In the genomic region with DNA sequence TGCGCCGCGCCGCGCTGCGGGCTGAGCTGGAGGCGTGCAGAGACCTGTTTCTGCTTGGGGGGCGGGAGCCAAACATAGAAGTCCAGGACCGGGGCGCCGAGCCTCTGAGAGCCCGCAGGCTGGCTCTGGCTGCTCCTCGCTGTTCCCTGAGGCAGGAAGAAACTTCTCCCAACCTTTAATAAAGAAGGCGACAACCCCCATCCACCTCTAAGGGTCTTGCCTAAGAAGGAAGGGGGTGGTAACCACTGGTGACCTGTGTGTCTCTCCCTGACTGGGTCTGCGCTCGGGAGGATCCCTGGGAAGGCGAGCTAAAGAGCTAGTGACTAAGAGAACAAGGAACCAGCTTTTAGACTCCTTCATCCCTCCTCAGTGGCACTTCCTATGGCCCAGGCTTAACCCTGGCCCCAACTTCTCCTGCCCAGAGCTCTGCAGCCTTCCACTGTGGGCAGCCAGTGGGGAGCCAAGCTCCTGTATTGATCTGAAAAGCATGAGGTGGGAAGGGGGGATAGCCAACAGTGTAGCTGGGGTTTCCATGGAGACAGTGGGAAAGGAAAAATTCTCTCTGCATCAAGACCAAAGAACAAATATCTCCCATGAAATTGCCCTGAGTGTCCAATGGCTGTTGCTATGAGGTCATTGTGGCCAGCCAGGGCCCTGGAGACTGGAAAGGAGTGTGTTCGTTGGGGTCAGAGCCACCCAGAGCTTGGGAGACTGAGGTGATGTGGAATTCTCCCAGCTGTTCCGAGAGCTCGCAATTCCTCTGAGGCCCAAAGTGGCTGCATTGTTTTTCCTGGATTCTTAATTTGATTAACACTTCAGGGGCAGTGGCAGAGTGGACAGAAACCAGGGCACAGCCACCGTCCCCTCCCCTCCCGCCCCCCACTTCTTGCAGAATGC, we compare ENCODE assay signal across 8 mouse cellular contexts. TPM values are rescaled to one million over a fixed set of nuclear protein-coding genes. Genes with fewer than 3 reads are reported as not detected.
DNase-seq lines count a peak whose midpoint lies in the region; ATAC-seq lines count a peak whose summit lies in the region.

No protein-coding gene starts in this region.

- no peaks in the 10 kb centered on the region for H3K36me3 ChIP-seq in forebrain, embryonic 13.5 days (ENCODE audit: poor library complexity, severe bottlenecking)
- H3K36me3 ChIP-seq in liver, embryonic 11.5 days (ENCODE audit: control insufficient read depth, insufficient read depth, low read length): no peaks in the 10 kb centered on the region
- no peaks in the 10 kb centered on the region for H3K36me3 ChIP-seq in neural tube, embryonic 14.5 days (ENCODE audit: control insufficient read depth, insufficient read depth, low read length)

- peak; percentile 27 for DNase-seq in retina, postnatal 1 day
- no peak for DNase-seq in retina, embryonic 14.5 days (ENCODE audit: low spot score)
- no peak for DNase-seq in liver, embryonic 11.5 days (ENCODE audit: low spot score)
- no peak for DNase-seq in cerebellum, adult 18-20 months
- no peak for DNase-seq in spleen, postnatal 4 days (ENCODE audit: low spot score in 2 of 2)
- no peak for DNase-seq in frontal cortex, postnatal 14 days (ENCODE audit: low spot score in 2 of 2)

- no peak overlapping the region for H3K27ac ChIP-seq in forebrain, embryonic 13.5 days
- H3K27ac ChIP-seq in liver, embryonic 11.5 days (ENCODE audit: low read depth, low read length): no peak overlapping the region
- peak overlapping the region; percentile 57; the same call in 1 of the 2 replicates for H3K27ac ChIP-seq in neural tube, embryonic 14.5 days (ENCODE audit: low read depth, low read length)

- 1% methylated on average over 22 of the region's 22 CpGs for WGBS in forebrain, embryonic 13.5 days
- 6% methylated on average over 22 of the region's 22 CpGs for WGBS in liver, embryonic 11.5 days
- WGBS in neural tube, embryonic 14.5 days: 2% methylated on average over 22 of the region's 22 CpGs

- peak overlapping the region; percentile 55; the same call in 1 of the 2 replicates for H3K9ac ChIP-seq in forebrain, embryonic 13.5 days
- H3K9ac ChIP-seq in liver, embryonic 11.5 days (ENCODE audit: low read depth, low read length): no peak overlapping the region
- H3K9ac ChIP-seq in neural tube, embryonic 14.5 days (replicated peaks; ENCODE audit: low read depth, low read length): peak overlapping the region; percentile 62

- peaks cover 30% of the 10 kb centered on the region for H3K4me1 ChIP-seq in forebrain, embryonic 13.5 days
- peaks cover 4% of the 10 kb centered on the region; the same call in 1 of the 2 replicates for H3K4me1 ChIP-seq in liver, embryonic 11.5 days (replicated peaks; ENCODE audit: control insufficient read depth, insufficient read depth, low read length)
- H3K4me1 ChIP-seq in neural tube, embryonic 14.5 days (ENCODE audit: control insufficient read depth, insufficient read depth, low read length): peaks cover 16% of the 10 kb centered on the region

- H3K4me2 ChIP-seq in forebrain, embryonic 13.5 days: peak overlapping the region; percentile 85
- peak overlapping the region; percentile 77 for H3K4me2 ChIP-seq in liver, embryonic 11.5 days
- H3K4me2 ChIP-seq in neural tube, embryonic 14.5 days (ENCODE audit: low read depth, low read length): peak overlapping the region; percentile 94

- peaks cover 88% of the 10 kb centered on the region for H3K27me3 ChIP-seq in forebrain, embryonic 13.5 days
- peaks cover 82% of the 10 kb centered on the region for H3K27me3 ChIP-seq in liver, embryonic 11.5 days (replicated peaks; ENCODE audit: control insufficient read depth, insufficient read depth, low read length)
- H3K27me3 ChIP-seq in neural tube, embryonic 14.5 days (ENCODE audit: control insufficient read depth, insufficient read depth, low read length): no peaks in the 10 kb centered on the region; the same call in 1 of the 2 replicates

- no peaks in the 10 kb centered on the region for H3K9me3 ChIP-seq in forebrain, embryonic 13.5 days (replicated peaks)
- no peaks in the 10 kb centered on the region for H3K9me3 ChIP-seq in liver, embryonic 11.5 days (ENCODE audit: control insufficient read depth, low read length)
- no peaks in the 10 kb centered on the region for H3K9me3 ChIP-seq in neural tube, embryonic 14.5 days (ENCODE audit: control insufficient read depth, low read length)

- ATAC-seq in forebrain, embryonic 13.5 days: no peak
- ATAC-seq in liver, embryonic 11.5 days (replicated peaks; ENCODE audit: low FRiP score): no peak
- ATAC-seq in neural tube, embryonic 14.5 days (ENCODE audit: low read depth): peak; percentile 38; the same call in 1 of the 2 replicates

- H3K4me3 ChIP-seq in forebrain, embryonic 13.5 days: peak overlapping the region; percentile 49
- H3K4me3 ChIP-seq in liver, embryonic 11.5 days (ENCODE audit: low read depth, low read length): peak overlapping the region; percentile 52
- H3K4me3 ChIP-seq in neural tube, embryonic 14.5 days (ENCODE audit: low read depth, low read length): peak overlapping the region; percentile 57

RNA-seq across cellular contexts. Expression of a gene that starts 1.1 kb away (rescaled TPM):
- polyA plus RNA-seq in forebrain, embryonic 13.5 days (2015; fragmentation: Nextera tagmentation; extraction: Ambion mirVana): 0.28 and 0.30 TPM in 2 replicates
- 1.8 and 1.9 TPM in 2 replicates for polyA plus RNA-seq in liver, embryonic 11.5 days (2014; fragmentation: Nextera tagmentation; extraction: Ambion mirVana)
- polyA plus RNA-seq in neural tube, embryonic 14.5 days (2014; fragmentation: Nextera tagmentation; extraction: Ambion mirVana): 1.7 and 3.5 TPM in 2 replicates
